Mouse (Mus musculus) limb, embryonic 11.5 days (tissue): ENCODE measurements at regions not wholly inside any gene's neighbourhood (a gene's known extent, or its start where the extent isn't known, plus 50 kb on each side); places are given as distances from the start of the nearest gene placed in this dataset.

Source experiments
- ATAC-seq: fragments of 200-750 bp; cut with Nextera tagmentation; 2 replicates; pipeline ENCODE4 v1.8.0; 2017; ENCODE audit warnings: low read depth; ENCODE audit not compliant: insufficient number of reproducible peaks, low FRiP score, low TSS enrichment
- DNase-seq: peaks from one replicate; pipeline ENCODE4 v3.0.0-alpha.2; 2015; ENCODE audit warnings: low spot score
- H3K27ac ChIP-seq: fragments of 300-500 bp; sonication (generic); replicated peaks from 2 replicates; pipeline ENCODE4 v1.5.1; 2014; ENCODE audit warnings: low read depth, mild to moderate bottlenecking, low read length
- H3K27me3 ChIP-seq: fragments of 300-500 bp; sonication (generic); 2 replicates; pipeline ENCODE4 v1.6.1; 2014; ENCODE audit warnings: mild to moderate bottlenecking, low read length, mixed read lengths; ENCODE audit not compliant: control insufficient read depth, insufficient read depth
- H3K36me3 ChIP-seq: fragments of 300-500 bp; sonication (generic); 2 replicates; pipeline ENCODE4 v1.6.1; 2014; ENCODE audit warnings: mild to moderate bottlenecking, low read length, moderate library complexity, mixed read lengths; ENCODE audit not compliant: control insufficient read depth, insufficient read depth
- H3K4me1 ChIP-seq: fragments of 300-500 bp; sonication (generic); 2 replicates; pipeline ENCODE4 v1.6.1; 2014; ENCODE audit warnings: low read length, mixed read lengths; ENCODE audit not compliant: control insufficient read depth, insufficient read depth
- H3K4me2 ChIP-seq: fragments of 300-500 bp; sonication (generic); 2 replicates; pipeline ENCODE4 v1.6.1; 2014; ENCODE audit warnings: low read depth, mild to moderate bottlenecking, moderate library complexity; ENCODE audit not compliant: severe bottlenecking
- H3K4me3 ChIP-seq: fragments of 300-500 bp; sonication (generic); 2 replicates; pipeline ENCODE4 v1.5.1; 2014; ENCODE audit warnings: low read depth, low read length
- H3K9ac ChIP-seq: fragments of 300-500 bp; sonication (generic); 2 replicates; pipeline ENCODE4 v1.6.1; 2014; ENCODE audit warnings: mild to moderate bottlenecking, low read length
- H3K9me3 ChIP-seq: fragments of 300-500 bp; sonication (generic); 2 replicates; pipeline ENCODE4 v1.6.1; 2016; ENCODE audit warnings: low read length; ENCODE audit not compliant: control insufficient read depth
- WGBS: fragments of 180-500 bp; shearing (Covaris S2); extraction: QIAGEN DNeasy Blood & Tissue Kit; methylation state at CpG from one replicate; pipeline ENCODE4 v1.1.7; 2014; 5-methylcytosine and 5-hydroxymethylcytosine counted together

DNA sequence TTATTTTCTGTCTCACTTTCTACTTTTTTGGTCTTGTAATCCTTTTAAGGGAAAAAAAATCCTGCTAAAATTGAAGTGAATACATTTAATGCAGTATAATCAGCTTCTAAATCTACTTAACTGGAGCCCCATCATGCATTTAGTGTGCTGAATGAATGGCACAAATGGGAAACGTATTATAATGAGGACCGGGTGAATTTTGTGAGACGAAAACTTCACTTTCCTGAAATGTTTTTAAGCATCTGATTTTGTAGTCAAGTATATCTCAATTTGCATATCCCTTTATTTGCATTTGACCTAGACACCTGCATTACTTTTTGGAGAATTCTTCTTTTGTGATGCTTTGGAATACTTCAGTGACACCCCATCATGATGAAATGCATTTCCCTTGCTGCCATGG is 889.1 kb downstream of the Epha4 start:
- DNase-seq (no peak), ATAC-seq (no peak)
- no peaks in the 10 kb centered on the region for H3K36me3 ChIP-seq
- H3K27me3 ChIP-seq = no peaks in the 10 kb centered on the region
- H3K4me2 ChIP-seq = no peak overlapping the region
- no peak overlapping the region for H3K9ac ChIP-seq
- WGBS = 93% methylated on average over 3 of the region's 3 CpGs
- no peaks in the 10 kb centered on the region for H3K4me1 ChIP-seq
- no peaks in the 10 kb centered on the region for H3K9me3 ChIP-seq
- H3K27ac ChIP-seq = no peak overlapping the region
- H3K4me3 ChIP-seq = no peak overlapping the region

DNA sequence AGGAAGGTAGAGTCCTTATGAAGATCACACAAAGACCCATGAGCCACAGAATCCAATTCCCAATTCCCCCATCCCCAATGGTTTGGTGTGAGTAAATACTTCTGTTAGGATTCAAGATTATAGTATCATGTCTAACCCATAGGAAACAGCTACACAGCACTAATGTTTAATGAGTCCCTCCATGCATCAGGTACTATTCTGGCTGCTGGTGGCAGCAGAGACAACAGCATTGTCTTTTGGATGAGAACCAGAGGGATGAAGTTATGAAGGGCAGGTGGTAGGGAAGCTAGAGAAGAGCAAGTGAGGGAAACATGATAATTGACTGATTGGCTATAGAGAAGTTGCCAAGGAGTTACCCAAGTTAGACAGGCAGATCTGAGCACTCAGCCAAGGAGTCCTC is 885.0 kb downstream of the Epha4 start:
- Histone ChIP-seq H3K9ac (no peak overlapping the region), H3K4me1 (no peaks in the 10 kb centered on the region), H3K36me3 (no peaks in the 10 kb centered on the region), H3K27ac (no peak overlapping the region), H3K27me3 (no peaks in the 10 kb centered on the region), H3K4me3 (no peak overlapping the region), H3K9me3 (no peaks in the 10 kb centered on the region), H3K4me2 (no peak overlapping the region)
- DNase-seq = no peak
- ATAC-seq = no peak

DNA sequence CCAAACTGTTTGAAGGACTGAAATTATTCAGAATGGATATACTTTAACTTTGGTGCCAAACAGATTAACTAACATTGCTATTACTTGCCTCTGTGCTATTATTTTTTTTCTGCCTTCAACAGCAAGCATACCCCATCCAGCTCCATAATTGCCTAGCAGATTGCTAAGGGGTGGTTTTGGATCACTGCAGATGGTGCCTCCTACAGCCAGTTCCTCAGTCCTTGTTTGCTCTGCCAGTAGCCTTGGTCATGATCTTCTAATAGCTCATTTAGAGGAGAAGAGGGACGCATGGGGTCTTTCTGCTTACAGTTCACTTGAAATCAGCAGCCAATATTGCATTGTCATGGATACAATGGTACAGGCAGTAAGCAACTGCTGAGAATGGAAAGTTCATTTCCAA is 880.8 kb downstream of the Epha4 start:
- Histone ChIP-seq H3K4me3 (no peak overlapping the region), H3K4me1 (no peaks in the 10 kb centered on the region), H3K27ac (no peak overlapping the region), H3K36me3 (no peaks in the 10 kb centered on the region), H3K27me3 (no peaks in the 10 kb centered on the region), H3K4me2 (no peak overlapping the region), H3K9me3 (no peaks in the 10 kb centered on the region), H3K9ac (no peak overlapping the region)
- 89% methylated on average over 1 of the region's 1 CpGs for WGBS
- ATAC-seq = no peak
- DNase-seq = no peak

DNA sequence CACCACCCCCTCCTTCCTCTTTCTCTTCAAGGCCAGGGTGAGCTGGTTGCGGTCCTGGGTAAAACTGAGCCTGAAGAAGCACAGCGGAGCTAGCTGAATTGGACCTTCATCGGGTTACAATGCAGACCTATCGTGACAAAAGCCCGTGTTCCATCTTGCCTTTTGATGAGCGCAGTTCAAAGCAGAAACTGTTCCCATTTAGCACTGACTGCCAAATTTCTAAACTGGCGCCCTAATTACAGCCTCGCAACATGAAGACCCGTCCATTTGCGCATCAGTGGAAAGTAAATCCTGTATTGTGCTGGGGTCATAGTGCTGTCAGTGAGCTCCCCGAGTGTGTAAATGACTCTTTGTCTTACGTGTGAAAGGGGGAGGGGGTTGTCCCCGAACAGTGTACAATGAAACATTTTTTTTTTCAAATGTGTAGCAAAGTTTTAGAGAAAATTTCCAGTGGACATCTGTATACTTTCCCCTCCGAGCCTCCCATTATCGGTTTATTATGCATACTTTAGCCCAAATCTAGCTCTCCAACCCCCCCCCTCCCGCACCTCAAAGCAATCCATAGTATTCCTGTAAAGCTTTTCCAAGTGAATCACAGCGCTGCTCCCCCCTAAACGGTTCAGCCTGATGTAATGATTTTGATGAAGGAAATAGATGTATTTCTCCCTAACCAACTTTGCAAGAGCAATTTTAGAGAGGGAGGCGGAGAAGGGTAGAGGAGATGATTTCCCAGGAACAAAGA is 877.4 kb downstream of the Epha4 start:
- no peak for ATAC-seq
- Histone ChIP-seq H3K9me3 (no peaks in the 10 kb centered on the region), H3K4me3 (no peak overlapping the region), H3K4me1 (no peaks in the 10 kb centered on the region), H3K9ac (no peak overlapping the region), H3K27ac (no peak overlapping the region), H3K4me2 (no peak overlapping the region), H3K27me3 (no peaks in the 10 kb centered on the region), H3K36me3 (no peaks in the 10 kb centered on the region)
- WGBS = 79% methylated on average over 19 of the region's 19 CpGs
- no peak for DNase-seq

DNA sequence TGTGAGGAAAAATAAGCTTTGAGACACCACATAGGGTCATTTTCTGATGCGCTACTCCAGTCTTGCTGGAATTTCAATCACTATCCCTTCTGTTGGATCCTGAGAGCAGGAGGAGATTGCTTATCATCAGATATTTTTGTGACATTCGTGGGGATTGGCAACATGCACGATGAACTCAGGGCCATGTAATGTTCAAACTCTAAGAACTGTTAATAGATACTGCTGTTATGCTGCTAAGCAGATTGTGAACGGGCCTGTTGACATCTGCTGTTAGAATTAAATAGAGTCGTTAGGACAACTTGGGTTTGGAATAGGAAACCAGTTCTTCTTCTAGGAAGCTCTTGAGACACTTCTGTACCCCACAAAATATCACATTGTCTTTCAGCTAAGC is 876.9 kb downstream of the Epha4 start:
- no peaks in the 10 kb centered on the region for H3K4me1 ChIP-seq
- no peak overlapping the region for H3K9ac ChIP-seq
- no peaks in the 10 kb centered on the region for H3K36me3 ChIP-seq
- DNase-seq = no peak
- H3K4me3 ChIP-seq = no peak overlapping the region
- 86% methylated on average over 5 of the region's 5 CpGs for WGBS
- H3K9me3 ChIP-seq = no peaks in the 10 kb centered on the region
- no peaks in the 10 kb centered on the region for H3K27me3 ChIP-seq
- no peak for ATAC-seq
- H3K27ac ChIP-seq = no peak overlapping the region
- H3K4me2 ChIP-seq = no peak overlapping the region

DNA sequence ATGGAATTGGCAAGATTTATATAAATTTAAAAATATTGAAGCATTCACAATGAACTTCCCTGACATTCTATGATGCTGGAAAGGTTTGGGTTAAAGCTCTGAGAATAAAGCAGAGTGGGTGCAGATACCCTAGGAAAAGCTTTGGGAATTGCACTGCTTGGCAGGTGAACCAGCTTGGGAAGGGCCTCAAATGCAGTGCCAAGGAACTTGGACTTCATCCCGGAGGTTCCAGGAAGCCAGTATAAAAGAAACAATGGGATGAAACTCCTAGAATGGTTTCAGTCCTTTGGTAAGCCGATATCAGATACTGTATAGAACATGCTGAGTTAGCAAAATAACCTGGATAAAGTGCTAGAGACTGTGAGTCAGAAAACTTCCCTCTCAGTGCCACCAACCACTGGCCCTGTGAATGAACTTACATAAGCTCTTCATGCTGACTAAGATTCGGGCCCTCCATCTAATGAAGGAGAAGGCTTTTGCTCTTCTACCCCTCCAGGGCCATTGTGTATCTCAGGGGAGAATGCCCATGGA is 873.6 kb downstream of the Epha4 start:
- H3K9me3 ChIP-seq = no peaks in the 10 kb centered on the region
- WGBS = 91% methylated on average over 3 of the region's 3 CpGs

DNA sequence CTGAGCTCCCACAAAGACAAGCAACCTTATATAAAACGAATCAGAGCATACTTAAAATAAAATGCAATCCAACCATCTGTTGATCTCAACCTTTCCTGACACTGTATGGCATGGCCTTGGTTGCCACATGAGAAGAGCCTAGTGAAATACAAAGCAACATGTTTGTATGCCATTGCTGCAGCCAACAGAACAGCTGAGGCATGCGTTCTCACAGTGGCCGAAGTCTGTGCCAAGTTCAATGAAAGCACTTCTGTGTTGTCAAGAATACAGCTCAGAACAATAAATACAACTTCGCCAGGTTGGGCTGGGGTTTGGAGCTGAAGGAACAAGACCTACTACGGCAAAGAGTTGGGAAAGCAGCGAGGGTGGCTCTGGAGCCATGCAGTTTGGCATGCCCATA is 872.2 kb downstream of the Epha4 start:
- ATAC-seq (no peak), DNase-seq (no peak)
- no peak overlapping the region for H3K4me2 ChIP-seq
- no peaks in the 10 kb centered on the region for H3K4me1 ChIP-seq
- no peak overlapping the region for H3K4me3 ChIP-seq
- no peak overlapping the region for H3K9ac ChIP-seq
- H3K27me3 ChIP-seq = no peaks in the 10 kb centered on the region
- no peaks in the 10 kb centered on the region for H3K36me3 ChIP-seq
- WGBS = 85% methylated on average over 6 of the region's 6 CpGs
- no peak overlapping the region for H3K27ac ChIP-seq
- H3K9me3 ChIP-seq = no peaks in the 10 kb centered on the region

More for the DNA sequence above, 873.6 kb downstream of the Epha4 start:
- ATAC-seq (no peak), DNase-seq (no peak)
- no peak overlapping the region for H3K27ac ChIP-seq
- H3K9ac ChIP-seq = no peak overlapping the region
- H3K27me3 ChIP-seq = no peaks in the 10 kb centered on the region
- H3K4me1 ChIP-seq = no peaks in the 10 kb centered on the region
- H3K4me3 ChIP-seq = no peak overlapping the region
- no peaks in the 10 kb centered on the region for H3K36me3 ChIP-seq
- H3K4me2 ChIP-seq = no peak overlapping the region

DNA sequence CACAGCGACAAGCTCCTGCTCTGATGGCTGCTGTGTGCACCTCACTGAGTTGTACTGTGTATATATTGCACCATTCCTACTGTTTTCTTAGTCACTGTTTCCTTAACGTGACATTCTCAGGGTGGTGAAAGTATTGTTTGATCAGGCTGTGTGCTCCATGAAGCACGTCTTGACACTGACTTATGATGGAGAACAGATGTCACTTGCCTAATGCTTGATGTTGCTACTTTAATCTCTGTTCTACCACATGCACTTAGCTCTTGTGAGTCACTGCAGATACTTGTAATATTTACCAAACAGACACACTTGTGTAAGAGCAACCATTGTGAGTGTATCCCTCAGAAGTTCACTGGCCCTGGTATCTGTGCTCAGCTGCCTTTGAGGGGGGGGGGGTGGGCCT is 870.0 kb downstream of the Epha4 start:
- Histone ChIP-seq H3K4me1 (no peaks in the 10 kb centered on the region), H3K27me3 (no peaks in the 10 kb centered on the region), H3K27ac (no peak overlapping the region), H3K9me3 (no peaks in the 10 kb centered on the region), H3K4me3 (no peak overlapping the region), H3K36me3 (no peaks in the 10 kb centered on the region), H3K4me2 (no peak overlapping the region), H3K9ac (no peak overlapping the region)
- DNase-seq (no peak), ATAC-seq (no peak)
- WGBS = 57% methylated on average over 3 of the region's 3 CpGs

DNA sequence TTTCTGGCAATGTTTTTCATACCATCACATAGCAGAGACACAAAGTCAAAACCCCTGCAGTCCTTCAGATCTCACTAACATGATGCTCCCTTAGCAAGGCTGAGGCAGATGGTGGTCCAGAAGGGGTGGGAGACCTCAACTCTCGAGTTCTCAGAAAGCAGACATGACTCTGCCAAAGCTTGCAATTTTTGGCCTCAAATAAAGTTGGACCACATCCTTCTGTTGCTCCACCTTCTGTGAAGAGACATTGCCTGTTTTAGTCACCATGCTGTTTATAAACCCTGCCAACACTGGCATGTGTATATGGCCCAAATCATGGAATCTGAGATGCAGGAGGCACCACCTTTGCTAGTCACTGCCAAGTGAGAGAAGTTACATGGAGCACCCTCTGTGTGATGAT is 860.1 kb downstream of the Epha4 start:
- Histone ChIP-seq H3K9ac (no peak overlapping the region), H3K4me3 (no peak overlapping the region), H3K9me3 (no peaks in the 10 kb centered on the region), H3K36me3 (no peaks in the 10 kb centered on the region), H3K27ac (no peak overlapping the region), H3K27me3 (no peaks in the 10 kb centered on the region), H3K4me1 (no peaks in the 10 kb centered on the region), H3K4me2 (no peak overlapping the region)
- DNase-seq = no peak
- 68% methylated on average over 1 of the region's 1 CpGs for WGBS
- no peak for ATAC-seq
